Mouse (Mus musculus): ENCODE results near the gene Kcnj6. TPM values are rescaled to one million over a fixed set of nuclear protein-coding genes. Genes with fewer than 3 reads are reported as not detected.

Kcnj6 gene
- total RNA-seq, 2 experiments from 2014 or later: not detected

DNA sequence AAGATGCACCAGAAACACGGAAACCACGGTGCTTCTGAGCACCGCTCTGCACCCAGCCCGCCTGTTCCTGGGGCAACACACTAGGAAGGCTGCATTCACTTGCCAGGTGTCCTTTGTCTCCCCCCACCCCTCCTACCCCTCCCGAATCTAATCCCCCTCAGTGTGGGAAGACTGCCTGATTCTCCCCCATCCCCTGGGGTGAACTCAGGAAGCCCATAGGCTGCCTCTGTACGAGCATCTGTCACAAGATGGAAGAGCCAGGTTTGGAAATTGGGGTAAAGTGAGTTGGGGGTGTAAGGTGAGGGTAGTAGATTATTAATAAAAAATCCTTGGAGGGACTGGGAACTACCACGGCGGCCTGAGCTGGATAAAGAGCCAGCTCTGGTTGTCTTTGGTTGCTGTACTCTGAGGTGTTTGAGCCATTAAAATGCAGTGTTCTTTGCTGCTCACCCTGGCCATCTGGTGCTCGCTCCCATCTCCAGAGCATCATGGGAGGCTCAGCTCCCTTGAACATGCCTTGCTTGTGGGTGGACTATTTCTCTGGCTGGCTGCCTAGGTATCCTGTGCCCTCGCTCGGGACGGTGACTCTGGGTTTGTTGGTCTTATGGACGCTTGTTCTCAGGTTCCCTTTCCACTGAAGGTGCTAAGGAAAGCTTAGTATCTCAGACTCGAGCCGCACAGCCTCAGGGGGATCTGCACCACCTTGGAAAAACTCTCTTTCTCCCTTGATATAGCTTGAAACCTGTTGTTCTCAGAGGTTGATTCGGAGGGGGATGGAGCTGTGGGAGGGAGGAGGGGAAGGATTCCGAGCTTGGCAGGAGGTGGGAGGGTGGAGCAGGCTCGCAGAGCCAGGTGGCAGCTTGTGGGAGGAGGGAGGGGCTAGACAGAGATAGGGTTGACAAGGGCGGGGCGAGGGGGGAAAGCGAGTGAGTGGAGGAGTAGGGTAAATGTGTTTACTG is 65.9 kb downstream of the Kcnj6 start:
- DNase-seq: peak; percentile 4 to 6

DNA sequence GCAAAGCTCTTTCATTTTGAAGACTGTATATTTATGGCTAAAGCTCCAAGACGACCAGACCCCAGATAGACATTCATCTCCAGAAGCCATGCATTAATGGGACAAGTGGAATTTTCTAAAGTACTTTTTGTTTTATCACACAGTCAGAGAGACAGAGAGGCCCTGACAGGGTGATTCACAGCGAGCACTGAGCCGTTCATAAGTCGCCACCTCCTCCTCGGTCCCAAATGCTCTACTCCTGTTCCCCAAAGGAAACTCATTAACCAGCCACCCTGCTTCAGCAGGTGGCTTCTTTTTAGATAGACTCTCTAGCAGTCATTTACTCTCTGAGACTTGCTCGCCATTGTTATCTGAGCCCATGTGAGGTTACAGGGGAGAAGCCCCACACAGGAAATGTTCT is 72.1 kb downstream of the Kcnj6 start:
- no peak for DNase-seq

DNA sequence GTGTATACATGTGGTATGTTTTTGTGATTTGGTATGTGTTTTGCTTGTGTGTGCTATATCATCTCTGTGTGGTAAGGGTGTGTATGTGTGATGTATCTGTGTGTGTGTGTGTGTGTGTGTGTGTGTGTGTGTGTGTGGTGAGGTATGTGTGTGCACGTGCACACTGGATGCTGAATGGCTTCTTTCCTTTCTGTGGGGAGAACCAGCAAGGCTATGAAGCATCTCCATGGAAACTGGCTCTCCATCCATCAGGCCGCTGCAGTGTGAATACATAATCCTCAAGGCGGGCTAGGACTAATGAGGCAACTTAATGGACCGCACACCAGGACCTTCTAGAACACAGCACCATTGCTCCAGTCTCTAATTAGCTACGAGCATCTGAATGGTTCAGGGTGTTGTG is 78.3 kb downstream of the Kcnj6 start:
- no peak for DNase-seq

DNA sequence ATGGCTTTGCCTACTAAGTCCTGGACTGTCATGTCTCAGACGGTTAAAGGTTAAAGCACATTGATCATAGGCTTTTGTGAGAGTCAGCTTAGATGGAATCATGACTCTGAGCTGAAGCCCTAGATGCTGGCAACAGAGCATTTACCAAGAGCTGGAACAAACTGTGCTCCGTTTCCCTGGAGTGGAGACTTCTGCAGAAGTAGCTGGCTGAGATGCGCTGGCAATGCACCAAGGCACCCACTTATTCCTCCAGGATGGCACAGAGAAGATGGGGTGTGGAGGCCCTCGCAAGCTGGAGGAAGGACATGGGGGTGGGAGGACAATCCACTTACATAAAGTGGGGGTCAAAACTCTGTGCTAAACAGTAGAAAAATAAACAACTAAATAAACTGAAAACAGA is 91.5 kb downstream of the Kcnj6 start:
- no peak for DNase-seq

DNA sequence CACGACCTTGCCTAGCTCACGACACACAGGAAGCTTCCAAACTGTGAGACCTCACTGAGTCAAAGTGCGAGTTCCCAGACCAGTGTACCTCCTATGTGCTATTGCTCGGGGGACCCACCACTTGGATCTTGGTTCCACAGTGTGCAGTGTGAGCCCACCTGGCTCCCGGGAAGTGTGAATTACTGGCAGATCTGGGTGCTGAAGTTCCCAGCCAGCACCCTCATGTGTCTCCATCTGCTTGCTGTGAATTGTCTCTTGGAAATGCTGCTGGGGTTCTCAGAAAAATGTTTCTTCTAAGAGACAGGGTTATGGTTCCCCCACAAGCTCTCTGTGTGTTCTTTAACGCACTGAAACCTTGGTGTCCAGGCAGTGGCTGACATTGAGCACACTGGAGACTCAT is 98.7 kb downstream of the Kcnj6 start:
- no peak for DNase-seq

DNA sequence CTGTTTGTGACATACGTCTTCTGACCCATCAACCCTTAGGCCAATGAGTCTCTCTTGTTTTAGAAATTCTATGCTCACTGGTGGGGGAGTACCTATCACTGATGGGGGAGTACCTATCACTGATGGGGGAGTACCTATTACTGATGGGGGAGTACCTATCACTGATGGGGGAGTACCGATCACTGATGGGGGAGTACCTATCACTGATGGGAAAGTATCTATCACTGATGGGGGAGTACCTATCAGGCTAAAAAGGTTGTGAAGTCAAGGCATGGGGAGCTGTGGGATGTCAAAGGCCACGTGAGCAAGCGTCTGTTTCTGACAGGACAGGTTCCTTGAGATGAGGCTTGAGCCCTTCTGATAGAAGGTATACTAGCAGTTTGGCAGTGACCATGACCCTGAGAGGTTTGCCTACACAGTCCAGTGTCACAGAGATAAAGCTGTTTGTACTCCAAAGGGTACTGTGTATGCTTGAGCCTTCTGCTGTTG is 105.3 kb downstream of the Kcnj6 start:
- no peak for DNase-seq

DNA sequence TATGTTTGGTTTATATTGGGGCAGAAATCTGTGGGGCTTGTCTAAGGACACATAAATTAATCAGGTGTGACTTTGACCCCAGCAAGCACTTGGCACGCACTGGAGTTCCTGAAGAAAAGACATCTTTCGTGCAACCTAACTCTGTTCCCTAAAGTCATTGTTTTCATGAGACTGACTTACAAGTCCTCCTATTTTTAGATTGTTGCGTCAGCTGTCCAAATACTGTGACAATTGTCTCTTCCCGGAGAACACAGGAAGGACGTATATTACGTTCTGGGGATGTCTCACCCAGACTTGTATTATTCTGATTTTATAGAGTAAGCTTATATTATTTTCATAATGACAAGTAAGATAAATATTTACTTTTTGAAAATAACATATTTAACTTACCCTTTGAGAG is 106.9 kb downstream of the Kcnj6 start:
- DNase-seq: peak in 1 of 2 experiments; percentile 4

DNA sequence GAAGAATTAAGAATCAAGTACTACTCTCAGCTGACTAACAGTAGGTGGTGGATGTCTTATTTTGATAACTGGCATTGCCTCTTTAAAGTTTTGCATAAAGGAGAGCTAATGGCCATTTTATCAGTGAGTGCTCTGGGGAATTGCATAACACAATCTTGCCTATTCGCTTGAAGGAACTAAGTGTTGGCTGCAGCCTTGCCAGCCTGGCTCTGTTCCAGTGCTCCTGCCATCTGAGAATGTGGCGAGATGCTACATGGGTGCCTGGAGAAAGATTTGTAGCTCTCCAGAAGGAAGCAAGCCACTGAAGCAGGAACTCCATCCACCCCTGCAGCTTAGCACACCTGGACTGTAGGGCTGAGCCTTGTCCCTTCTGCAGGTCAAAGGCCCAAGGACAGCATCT is 107.4 kb downstream of the Kcnj6 start:
- peak; percentile 3 to 6 for DNase-seq

DNA sequence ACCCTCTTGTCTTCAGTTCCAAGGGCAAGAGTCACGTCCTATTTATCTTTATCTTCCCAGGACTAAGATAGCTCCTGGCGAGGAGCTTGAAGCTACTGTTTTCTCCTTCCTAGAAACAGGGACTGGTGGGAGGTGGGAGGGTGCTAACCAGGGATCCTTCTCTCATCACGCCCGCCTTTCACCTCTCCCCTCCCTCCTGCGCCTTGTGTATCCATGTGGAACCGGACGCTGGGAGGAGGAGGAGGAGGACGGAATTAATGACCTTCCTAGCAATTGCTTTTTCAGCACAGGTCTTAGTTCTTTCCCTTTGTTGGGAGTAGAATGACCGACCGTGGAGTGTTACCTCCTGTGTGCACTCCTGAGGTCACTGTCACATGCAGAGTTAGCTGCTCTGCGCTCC is 108.9 kb downstream of the Kcnj6 start:
- no peak for DNase-seq

DNA sequence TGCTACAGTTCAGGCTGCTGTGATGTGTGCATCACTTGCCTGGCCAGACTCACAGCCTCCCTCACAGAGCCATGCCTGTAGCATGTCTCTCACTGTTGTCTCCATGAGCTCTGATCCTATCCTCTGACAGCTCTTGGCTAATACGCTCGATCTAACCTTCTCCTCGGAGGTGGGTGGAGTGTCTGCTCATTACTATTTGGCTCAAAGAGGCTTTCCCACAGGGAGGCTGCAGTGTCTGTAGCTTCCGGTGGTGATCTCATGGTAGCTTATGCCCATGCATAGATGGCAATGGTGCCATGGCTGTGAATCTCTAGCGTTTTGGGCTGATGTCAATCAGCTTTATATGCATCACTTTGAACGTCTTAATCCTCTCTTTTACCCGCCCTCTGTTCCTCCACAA is 111.1 kb downstream of the Kcnj6 start:
- DNase-seq: no peak

DNA sequence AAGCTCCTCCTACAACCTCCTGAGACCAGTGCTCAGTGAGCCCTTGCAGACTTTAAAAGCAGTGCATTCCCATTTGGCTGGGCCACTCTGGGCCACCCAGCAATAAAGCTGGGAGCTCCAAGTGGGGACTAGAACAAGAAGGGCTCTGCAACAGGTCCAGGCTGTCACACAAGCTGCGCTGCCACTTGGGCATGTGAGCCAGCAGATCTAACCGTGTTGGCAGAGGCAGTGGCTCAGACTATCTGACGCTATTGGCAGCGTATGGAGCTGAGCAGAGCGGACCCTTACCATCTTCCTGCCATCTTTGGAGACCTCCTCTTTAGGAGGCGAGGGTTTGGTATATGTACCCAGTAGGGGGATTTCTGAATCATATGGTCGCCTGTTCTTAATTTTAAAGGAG is 112.4 kb downstream of the Kcnj6 start:
- no peak for DNase-seq

DNA sequence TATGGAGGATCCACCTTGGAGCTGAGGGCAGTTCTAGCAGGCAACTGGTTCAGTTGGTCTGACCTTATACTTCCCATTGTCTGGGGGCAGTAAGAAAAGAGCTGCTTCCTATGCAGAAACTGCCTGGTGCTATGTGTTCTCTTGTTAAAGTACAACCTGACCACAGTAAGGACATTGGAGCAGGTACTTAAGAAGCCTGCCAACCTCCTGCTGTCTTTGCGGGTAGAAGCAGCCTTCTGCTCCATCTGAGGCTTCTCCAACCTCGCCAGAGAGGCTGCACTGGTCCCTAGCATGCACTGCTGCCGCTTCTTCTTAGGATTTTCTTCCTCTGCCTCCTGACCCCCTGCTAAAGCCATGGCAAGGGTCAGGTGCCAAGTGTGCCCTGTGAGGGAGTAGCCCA is 113.6 kb downstream of the Kcnj6 start:
- no peak for DNase-seq

DNA sequence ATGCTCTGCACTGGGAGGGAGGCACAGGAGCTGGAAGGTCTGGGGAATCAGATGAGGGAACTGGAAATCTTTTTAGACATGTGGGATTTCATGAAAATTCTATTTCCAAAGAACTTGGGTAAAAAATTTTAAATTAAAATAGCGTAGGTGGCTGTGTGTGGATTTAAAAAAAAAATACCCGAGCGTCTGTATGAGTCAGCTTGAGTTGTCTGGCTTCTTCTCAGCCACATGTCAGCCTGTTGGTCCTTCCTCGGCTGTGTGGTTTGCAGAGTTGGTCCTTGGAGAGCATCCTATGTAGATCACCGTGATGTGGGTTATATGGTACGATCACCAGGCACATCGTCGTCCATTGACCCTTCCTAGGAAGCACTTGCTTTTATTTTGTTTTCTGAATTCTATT is 114.3 kb downstream of the Kcnj6 start:
- no peak for DNase-seq

DNA sequence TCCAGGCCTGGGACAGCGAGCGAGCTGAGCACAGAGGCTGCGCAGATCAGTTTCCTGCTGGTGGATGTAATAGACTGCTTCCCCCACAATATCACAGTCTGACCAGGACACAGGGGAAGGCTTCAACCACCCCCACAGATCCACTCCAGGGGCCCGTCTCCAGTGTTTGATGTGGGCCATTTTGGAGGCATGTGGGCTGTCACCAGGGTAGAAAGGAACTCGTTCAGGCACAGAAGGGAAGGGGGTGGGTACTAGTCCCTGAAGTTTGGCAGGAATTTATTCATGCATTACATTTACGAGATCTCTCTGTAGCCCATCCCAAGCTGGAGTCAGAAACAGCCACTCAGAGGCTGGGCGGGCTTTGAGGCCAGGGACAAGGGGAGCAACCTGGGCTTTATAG is 115.4 kb downstream of the Kcnj6 start:
- no peak for DNase-seq

DNA sequence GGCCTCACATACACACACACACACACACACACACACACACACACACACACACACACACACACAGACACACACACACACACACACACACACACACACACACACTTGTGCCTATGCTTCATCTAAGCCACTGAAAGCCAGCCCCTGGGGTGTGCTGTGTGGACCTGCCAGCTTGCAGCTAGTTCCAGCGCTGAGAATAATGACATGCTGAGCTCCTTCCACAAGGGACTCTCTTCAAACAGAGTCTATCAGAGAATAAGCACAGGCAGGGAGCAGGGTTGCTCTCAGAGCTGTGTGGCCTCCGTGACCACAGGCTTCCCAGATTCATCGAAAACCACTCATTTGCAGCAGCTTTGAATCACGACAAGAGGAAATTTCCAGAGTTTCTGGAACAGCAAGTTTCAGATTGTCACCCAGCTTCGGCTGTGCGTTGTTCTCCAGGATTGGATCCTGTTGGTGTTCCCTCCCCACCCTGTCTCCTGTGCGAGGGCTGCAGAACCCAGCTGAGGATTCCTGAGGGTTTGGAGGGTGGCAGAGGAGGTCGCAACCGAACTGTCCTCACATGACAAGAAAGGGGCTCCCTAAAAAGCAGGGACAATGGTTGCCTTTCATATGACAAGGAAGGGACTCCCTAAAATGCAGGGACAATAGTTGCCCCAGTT is 124.8 kb downstream of the Kcnj6 start:
- no peak for DNase-seq

DNA sequence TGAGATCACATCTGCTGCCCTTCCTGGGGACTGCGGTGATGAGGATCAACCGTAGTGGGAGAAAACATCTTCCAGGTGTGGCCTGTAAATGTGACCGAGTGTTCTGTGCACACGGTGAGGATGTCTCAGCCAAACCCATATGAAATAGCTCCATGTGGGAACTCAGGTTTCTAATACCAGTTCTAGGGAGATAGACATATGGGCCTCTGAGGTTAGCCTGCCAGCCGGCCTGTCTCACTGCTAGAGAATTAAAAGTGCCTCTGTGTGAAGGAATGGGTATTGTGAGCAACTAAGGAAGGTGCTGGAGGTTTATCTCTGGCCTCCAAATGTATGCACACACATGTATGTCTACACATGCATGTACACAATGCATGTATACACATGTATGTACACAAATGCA is 129.1 kb downstream of the Kcnj6 start:
- DNase-seq: no peak

DNA sequence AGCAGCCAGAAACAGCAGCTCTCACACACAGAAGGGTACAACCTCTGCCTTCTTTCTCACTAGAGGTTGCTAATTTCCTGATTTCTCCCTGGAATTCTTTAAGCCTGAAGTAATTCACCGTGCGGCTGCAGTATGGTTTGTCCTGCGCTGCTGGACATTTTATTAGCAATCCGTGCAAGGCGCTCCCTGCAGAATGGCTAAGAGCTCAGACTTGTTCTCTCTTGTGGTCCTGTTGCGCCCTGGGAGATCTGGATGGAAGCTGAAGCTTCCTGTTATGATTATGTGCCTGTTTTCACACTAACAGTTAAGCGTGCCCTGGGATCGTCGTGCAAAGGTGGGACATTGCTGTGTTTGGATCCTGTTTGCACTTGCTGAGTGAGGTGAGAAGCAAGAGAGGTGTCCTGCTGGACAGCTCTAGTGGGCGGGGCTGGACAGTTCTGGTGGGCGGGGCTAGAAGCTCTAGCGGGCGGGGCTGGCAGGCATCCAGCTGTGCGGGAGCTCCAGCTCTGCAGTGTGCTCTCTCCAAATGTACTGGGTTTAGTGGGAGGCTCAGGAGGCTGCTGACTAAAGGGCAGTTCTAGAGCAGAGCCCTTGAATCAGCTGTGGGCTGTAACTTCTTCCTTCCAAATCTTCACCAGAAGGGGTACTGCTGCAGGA is 131.1 kb downstream of the Kcnj6 start:
- DNase-seq: no peak

DNA sequence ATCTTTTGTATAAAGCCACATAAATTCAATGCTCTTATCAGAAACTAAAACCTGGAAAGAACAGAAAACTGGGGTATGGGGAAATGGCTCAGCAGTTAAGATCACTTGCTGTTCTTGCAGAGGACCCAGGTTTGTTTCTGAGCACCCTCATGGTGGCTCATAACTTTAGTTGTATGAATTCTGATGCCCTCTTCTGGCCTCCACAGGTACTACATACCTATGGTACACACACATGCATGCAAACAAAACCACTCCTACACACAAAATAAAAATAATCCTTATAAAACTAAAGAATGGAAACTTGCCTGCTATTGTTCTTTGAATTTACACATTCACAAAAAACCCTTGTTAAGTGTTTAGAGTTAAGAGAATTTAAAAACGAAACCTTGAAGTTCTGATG is 131.7 kb downstream of the Kcnj6 start:
- DNase-seq: no peak

DNA sequence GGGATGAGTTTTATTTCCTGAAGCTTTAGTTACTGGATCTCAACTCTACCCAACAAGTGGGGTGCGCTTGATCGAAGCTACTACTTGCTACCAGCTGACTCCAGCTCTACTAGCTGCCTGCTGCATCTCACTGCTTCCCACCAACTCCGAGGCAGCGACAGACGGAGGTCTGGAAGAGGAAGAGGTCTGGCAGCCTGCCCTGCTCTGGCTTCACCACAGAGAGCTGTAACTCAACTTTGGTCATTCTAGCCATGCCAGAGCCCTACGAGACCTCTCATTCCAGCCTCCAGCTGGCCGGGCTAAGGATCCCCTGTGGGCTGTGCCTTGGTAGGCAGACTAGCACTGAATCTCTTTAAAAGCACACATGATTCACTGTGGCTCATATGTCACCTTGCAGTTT is 132.4 kb downstream of the Kcnj6 start:
- no peak for DNase-seq

DNA sequence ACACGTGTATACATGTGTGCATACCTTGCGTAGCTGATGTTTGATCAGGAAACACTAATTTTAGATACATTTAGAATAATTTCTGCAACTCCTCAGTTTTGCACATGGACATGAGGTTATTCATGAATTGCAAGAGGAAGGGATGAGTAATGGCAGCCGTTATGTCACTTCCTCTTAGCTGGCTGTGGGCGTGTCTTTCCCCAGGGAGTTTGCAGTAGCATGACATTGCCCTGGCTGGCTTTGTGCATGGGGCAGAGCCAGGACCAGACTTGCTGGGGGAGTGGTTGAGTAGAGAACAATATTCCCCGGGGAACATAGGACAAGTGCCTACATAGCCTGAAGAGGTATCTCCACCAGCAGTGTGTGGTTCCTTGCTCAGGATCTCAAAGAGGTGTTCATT is 134.0 kb downstream of the Kcnj6 start:
- DNase-seq: no peak

DNA sequence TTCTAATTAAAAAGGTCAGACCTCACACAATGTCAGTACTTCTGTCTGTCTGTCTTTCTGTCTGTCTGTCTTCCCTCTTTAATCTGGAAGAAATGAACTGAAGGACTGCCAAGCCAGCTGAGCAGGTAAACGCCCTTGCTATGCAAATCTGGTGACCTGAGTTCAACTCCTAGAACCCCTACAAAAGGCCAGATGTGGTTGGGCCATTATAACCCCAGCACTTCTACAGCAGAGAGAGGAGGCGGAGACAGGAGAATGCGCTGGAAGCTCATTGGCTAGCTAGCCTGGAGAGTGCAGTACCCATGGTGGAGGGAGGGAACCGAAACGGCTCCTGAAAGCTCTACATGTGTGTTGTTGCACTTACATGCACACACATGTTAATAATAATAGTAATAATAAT is 141.5 kb downstream of the Kcnj6 start:
- DNase-seq: no peak

DNA sequence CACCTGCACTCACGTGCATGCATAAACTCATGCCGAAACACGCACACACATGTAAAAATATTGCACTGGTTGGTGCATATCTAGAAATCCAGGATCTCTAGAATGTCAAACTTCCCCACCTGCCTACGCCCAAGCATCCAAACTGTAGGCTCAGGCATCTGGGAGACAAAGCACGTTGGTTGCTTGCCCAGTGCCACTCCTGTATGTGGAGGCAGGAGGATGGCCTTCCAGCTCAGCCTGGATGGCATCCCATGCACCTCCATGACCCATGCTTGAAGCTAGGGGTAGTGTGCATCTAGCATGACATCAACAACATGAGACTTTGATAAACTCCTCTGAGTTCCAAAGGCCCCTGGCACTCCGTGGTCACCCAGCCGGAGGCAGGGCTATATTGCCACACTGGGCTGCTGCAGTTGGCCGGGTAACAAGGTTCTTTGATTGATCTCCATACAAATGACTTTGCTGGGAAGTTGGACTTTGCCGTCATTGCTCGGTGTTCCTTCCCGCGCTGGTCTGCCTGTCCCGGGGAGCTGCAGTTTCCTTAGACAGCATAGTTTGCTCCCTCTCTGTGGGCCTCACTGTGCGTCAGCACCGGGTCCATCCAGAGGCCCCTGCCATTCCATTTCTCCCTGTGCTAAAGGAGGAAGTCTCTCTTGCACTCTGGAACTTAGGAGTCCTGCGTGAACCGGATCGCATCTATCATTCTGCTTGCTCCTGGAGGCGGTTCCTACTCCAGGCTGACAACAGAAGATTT is 144.9 kb downstream of the Kcnj6 start:
- DNase-seq: no peak
